Mouse (Mus musculus) sigmoid colon, adult 10 weeks (tissue): ENCODE results near the gene Lysmd4. TPM values are rescaled to one million over a fixed set of nuclear protein-coding genes. Genes with fewer than 3 reads are reported as not detected.

Experiments
- polyA plus RNA-seq: library from polyadenylated mRNA; stranded (reverse); fragments of 350-450 nt; fragmentation: Illumina TruSeq; extraction: RNeasy Lipid Tissue Mini Kit (QIAGEN cat#74804); gene quantifications from one replicate; pipeline ENCODE4 v1.2.3, GENCODE M21; 2014; ENCODE audit warnings: low read depth, low replicate concordance

Lysmd4 gene
- polyA plus RNA-seq: 6.6 TPM

DNA sequence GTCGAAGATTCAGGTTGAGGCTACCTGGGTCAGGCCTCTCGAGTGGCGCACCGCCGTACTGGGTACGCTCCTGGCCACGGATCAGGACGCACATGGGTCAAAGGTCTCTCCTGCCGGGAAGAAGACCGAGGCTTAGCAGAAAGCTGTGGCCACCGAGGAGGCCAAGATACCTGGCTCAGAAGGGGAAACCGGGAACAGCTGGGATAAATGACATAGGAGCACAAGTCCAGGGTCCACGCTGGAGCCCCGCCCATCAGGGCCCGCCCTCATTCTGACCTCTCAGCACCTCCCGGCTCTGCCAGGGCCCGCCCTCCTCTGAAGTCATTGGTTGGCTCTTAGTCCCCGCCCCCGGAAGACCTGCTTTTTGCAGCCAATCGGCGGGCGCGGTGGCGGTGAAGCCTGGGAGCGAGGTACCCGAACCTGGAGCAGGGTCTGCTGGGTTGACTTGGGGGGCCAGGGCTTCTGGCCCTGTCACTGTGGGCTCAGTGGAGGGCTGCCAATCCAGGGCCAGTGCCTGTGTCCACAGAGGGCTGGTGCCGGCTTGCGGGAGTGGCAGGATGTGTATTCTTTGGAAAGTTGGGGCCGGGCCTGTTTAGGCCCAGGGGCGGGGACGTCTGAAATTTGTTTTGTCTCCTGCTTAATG lies at the start of gene Lysmd4:
TSS of gene Lysmd4 (plus strand) at position 325 of the 643 bp plus-strand sequence.

Other genes with a start within 250 kb of the Lysmd4 start
- gene Mef2a, start 150.3 kb downstream of the Lysmd4 start, polyA plus RNA-seq: 86.4 TPM